Mouse (Mus musculus) Patski (cell line): ENCODE data around the gene Rpl5. TPM values are rescaled to one million over a fixed set of nuclear protein-coding genes. Genes with fewer than 3 reads are reported as not detected.
"Not testable (repeated sequence)": the region's sequence is repeated elsewhere in the genome, so short reads cannot be mapped to it uniquely, and the experiment has no call there.

Experiments used
- ATAC-seq: fragments of 100-300 bp; one replicate; pipeline ENCODE4 v1.8.0; 2021
- CTCF ChIA-PET: fragments of 350-600 bp; sonication (Branson Sonifier 250); formaldehyde crosslinking; loops from one replicate; lab custom pipeline; 2022; ENCODE audit warnings: inconsistent platforms; lab: Charles Lee
- POLR2A ChIA-PET: fragments of 350-600 bp; sonication (Branson Sonifier 250); formaldehyde crosslinking; loops from one replicate; lab custom pipeline; 2022; ENCODE audit warnings: antibody characterized with exemption, inconsistent platforms; lab: Charles Lee
- DNase-seq: peaks from one replicate; pipeline ENCODE4 v3.0.0-alpha.2; 2011; ENCODE audit warnings: low read depth, low spot score
- H3K27me3 ChIP-seq: fragments of 371-371 bp; one replicate; pipeline ENCODE4 v1.5.1; 2021
- CTCF ChIP-seq: fragments of 100-300 bp; IDR thresholded peaks from one replicate; pipeline ENCODE4 v1.5.1; 2021
- in situ Hi-C: fragments of 300-500 bp; cut with MboI; formaldehyde crosslinking; loops from 3 replicates; pipeline ENCODE4 v1.11.1; 2018; ENCODE audit warnings: low pct_unique_long_range_greater_than_20kb, mixed read lengths
- polyA plus RNA-seq: library from polyadenylated mRNA; unstranded; gene quantifications from one replicate; pipeline ENCODE4 v1.2.3, GENCODE M21; 2021

Rpl5 gene
- polyA plus RNA-seq, 1 experiment from 2014 or later, result 68.3 TPM

DNA sequence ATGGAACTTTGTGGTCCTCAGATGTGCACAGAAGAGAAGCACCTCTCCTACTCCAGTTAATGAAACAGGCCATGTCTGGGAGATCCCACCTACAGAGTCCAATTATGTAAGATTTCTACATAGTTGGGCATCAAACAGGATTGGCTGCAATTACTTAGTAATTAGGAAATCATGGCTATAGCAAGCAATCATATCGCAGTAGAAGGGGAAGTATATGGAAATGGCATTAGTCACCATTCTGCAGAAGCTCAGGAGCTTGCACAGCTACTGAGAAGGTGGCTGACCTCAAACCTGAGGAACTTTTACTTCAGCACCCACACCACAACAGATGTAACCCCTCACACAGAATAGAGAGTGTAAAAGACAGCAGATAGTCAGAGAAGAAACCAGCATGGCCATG, 22.5 kb downstream of the Rpl5 start:
- in situ Hi-C loops, result loop anchor here (25.0 kb wide), 1 partner anchor 739 kb away; the partner anchor contains the start of genes Dgkq and Idua
- no peaks in the 10 kb centered on the region for H3K27me3 ChIP-seq
- TF ChIP-seq CTCF, result no peak
- CTCF ChIA-PET, result interaction anchor here (1.0 to 5.0 kb wide), 14 partner anchors 10 to 193 kb away, joined by 3 to 61 read pairs (median 7); partner anchors contain the start of gene Fam69a
- no peak for ATAC-seq
- POLR2A ChIA-PET, result no interaction called here
- no peak for DNase-seq

DNA sequence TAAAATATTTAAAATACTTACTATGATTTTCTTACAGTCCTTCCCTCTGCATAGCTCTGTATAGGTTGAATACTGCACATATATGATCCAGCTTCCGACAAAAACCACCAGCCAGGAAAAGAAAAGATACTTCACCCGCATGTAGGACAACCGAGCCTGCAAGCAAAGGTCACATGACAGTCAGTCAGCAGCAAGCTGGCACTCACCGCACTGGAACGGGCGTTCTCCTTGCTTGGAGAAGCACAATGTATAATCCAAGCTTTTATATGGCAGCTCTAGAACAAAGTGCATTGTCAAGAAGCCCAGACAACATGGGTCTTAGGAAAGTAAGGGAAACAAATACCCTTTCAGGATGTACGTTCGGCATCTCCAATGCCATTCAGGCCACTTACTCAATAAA, 24.3 kb downstream of the Rpl5 start:
- in situ Hi-C loops, result loop anchor here (25.0 kb wide), 1 partner anchor 738 kb away; the partner anchor contains the start of genes Dgkq and Idua

DNA sequence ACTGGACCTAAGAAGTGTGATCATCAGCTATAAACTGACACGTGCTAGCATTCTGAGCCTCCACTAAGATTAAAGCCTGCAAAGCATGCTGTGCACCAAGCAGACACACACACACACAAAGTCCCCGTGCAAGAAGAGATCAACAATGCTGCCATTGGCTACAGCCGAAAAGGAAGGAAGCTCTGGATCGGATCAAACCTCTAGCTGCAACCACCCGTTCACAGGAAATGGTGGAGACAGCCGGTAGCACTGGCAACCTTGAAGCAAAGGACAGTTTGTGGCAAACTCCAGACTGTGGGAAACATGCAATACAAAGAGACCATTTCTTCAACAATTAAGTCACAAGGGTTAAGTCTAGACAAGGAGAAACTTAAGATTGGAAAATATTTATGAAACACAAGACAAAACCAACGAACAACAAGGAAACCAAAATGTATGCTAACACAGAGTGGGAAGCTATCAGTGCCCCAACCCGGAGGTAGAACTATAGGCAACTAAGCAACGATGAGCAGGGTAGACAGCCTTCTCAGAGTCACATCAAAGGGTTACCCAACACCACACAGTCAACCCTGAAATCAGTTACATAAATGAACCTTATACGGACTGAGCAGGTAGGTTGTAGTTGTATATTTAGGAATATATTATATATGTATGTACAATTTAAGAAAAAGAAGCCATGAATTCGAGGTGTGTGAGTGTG, 26.4 kb downstream of the Rpl5 start:
- ATAC-seq, result no peak
- TF ChIP-seq CTCF, result no peak
- ChIA-PET POLR2A (interaction anchor here (0.6 kb wide), 1 partner anchor 196 kb away, joined by 3 read pairs; no protein-coding TSS in a partner anchor), CTCF (interaction anchor here (1.0 to 2.3 kb wide), 3 partner anchors 78 to 154 kb away, joined by 3 to 9 read pairs (median 3); no protein-coding TSS in a partner anchor)
- in situ Hi-C loops, result loop anchor here (5.0 kb wide), 2 partner anchors 61 to 241 kb away; partner anchors contain the start of gene Fam69a
- H3K27me3 ChIP-seq, result no peaks in the 10 kb centered on the region
- no peak for DNase-seq

More for the DNA sequence above, 24.3 kb downstream of the Rpl5 start:
- no peak for ATAC-seq
- ChIA-PET CTCF (interaction anchor here (1.2 to 2.1 kb wide), 3 partner anchors 13 to 80 kb away, joined by 5 to 11 read pairs (median 6); partner anchors contain the start of gene Fam69a), POLR2A (no interaction called here)
- no peak for DNase-seq
- no peaks in the 10 kb centered on the region for H3K27me3 ChIP-seq
- TF ChIP-seq CTCF, result no peak

DNA sequence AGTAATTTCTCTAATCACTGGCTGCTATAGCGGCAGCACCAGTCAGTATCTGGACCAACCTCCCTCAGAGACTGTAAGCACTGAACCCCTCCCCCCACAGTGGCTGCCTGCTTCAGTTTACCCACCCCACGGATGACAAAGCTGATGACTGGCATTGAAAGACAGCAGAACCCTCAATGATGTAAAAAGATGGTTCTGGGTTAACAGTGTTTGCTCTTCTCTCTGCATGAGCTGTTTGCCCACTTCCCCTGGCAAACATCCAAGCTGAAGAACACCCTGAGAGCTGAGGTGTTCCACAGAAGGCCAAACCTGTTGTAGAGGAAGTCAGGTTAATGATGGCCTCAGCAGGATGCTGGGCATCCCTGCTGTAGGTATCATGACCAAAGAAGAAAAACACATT, 32.3 kb downstream of the Rpl5 start:
- DNase-seq (no peak), ATAC-seq (no peak)
- CTCF ChIA-PET, result interaction anchor here (0.8 to 1.6 kb wide), 4 partner anchors 11 to 40 kb away, joined by 3 to 8 read pairs (median 3); no protein-coding TSS in a partner anchor
- H3K27me3 ChIP-seq, result no peaks in the 10 kb centered on the region
- TF ChIP-seq CTCF, result no peak
- in situ Hi-C loops, result no loop called here
- POLR2A ChIA-PET, result no interaction called here

DNA sequence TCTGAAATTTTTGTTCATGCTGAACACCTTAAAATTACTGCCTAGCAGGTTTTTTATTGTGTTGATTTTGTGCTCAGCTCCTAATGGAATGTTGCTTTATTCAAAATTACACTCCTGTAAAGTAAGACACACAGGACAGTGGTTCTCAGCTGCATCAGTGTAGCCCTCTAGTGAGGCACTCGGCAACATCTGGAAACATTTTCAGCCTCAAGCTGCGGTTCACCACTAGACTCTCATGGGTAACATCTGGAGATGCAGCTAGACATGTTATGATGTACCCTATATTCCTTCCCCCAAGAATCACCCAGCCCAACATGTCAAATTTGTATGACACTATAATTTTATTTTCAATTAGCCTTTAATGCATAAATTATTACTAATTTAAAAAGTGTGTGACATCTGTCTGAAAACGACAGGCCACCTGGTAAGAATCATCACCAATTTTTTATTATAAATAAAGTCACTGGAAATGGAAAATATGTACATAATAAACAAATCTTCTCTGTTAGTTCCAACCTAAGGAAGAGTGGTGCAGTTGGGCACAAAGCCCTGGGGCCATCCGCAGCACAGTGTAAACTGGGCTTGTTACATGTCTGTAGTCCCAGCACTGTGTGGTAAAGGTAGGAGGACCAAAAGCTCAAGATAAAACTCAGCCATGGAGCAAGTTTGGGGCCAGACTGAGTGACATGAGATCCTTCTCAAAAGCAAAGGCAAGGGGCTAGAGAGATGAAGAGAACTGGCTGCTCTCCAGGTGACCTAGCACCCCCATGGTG, 33.1 kb downstream of the Rpl5 start:
- POLR2A ChIA-PET, result no interaction called here
- H3K27me3 ChIP-seq, result no peaks in the 10 kb centered on the region
- no peak for TF ChIP-seq CTCF
- DNase-seq (no peak), ATAC-seq (no peak)
- CTCF ChIA-PET, result interaction anchor here (0.8 to 1.6 kb wide), 3 partner anchors 11 to 40 kb away, joined by 3 to 8 read pairs (median 3); no protein-coding TSS in a partner anchor
- in situ Hi-C loops, result no loop called here

DNA sequence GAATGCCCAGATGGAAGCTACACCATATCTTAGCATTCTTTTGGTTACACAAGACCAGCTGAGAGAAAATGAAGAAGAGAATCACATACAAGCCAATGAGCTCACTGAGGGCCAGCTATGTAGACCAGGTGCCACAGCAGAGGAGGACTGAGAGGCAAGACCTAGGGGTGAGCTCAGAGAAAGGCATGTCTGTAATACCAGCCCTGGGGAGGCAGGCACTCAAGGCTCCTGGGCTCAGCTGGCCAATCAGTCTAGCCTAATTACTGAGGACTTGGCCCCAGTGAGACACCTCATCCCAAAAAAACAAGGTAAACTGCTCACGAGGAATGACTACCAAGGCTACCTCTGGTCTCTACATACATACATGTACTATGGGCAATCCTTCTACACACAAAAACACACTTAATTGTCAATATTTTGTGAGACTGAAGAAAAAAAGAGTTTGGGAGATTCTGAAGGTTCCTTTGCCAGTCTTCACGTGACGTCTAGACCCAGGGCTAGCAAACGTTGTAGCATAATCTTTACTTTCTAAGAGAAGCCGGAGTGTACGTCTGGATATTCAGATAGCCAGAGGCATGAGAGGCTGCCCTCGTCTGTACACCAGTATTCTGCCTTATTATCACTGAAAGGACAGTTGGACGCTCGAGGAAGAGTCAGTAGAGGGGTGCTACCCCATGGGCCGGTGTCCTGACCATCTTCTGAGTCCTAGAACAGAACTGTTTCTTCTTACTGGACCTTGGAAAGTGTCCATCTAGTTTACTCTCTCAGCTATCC, 34.7 kb downstream of the Rpl5 start:
- CTCF ChIA-PET, result interaction anchor here (0.6 to 1.3 kb wide), 5 partner anchors 13 to 850 kb away, joined by 3 to 6 read pairs (median 3); no protein-coding TSS in a partner anchor
- POLR2A ChIA-PET, result interaction anchor here (0.6 kb wide), 1 partner anchor 45 kb away, joined by 4 read pairs; no protein-coding TSS in a partner anchor
- TF ChIP-seq CTCF, result no peak
- no peaks in the 10 kb centered on the region for H3K27me3 ChIP-seq
- in situ Hi-C loops, result no loop called here
- DNase-seq (no peak), ATAC-seq (no peak)

DNA sequence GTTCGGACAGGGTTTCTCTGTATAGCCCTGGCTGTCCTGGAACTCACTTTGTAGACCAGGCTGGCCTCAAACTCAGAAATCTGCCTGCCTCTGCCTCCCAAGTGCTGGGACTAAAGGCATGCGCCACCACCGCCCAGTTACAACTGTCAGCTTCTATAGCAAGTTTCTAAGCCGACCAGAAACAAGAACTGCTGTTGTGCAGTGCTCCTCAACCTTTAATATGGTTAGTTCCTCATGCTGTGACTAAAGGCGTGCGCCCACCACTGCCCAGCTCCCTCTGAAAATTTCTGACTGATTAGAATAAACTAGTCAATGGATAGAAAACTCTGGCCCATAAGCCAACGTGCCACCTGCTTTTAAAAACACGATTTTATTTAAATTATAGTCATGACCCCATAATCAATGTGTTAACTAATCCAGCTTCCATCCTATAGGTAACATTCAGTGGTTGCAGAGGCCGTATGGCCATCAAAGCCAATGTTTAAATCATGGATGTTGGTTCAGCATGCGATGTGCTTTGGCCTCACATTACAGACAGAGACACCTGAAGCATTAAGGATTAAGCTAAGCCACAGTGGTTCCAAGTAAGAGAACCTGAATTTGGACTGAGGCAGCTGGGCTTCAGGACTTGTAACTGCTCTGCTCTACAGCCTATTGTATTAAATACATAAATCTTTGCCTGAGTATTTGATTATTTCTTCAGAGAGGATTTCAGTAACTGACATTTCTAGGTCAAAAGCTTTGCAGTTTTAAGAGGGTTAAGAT, 36.5 kb downstream of the Rpl5 start:
- ChIA-PET CTCF (interaction anchor here (1.2 to 2.6 kb wide), 7 partner anchors 9 to 145 kb away, joined by 3 to 11 read pairs (median 3); no protein-coding TSS in a partner anchor), POLR2A (no interaction called here)
- no peak for TF ChIP-seq CTCF
- ATAC-seq (no peak), DNase-seq (no peak)
- in situ Hi-C loops, result no loop called here
- H3K27me3 ChIP-seq, result no peaks in the 10 kb centered on the region

DNA sequence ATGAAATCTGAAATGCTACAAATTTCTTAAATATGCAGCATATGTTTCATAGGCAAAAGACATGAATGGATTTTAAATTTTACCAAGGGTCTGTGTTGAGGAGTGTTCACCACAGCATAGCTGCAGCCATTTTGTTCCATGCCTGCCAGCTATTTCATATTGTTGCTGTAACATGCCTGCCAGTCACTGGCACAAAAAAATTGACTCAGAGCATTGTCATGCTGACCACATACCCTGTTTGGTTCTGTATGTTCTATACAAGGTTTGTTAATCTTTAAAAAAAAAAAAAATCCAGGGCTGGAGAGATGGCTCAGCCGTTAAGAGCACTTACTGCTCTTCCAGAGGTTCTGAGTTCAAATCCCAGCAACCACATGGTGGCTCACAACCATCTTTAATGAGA, 38.2 kb downstream of the Rpl5 start:
- ChIA-PET CTCF (interaction anchor here (1.1 to 2.8 kb wide), 7 partner anchors 9 to 95 kb away, joined by 3 to 11 read pairs (median 5); no protein-coding TSS in a partner anchor), POLR2A (interaction anchor here (0.8 to 1.0 kb wide), 2 partner anchors 10 to 16 kb away, joined by 3 read pairs; no protein-coding TSS in a partner anchor)
- in situ Hi-C loops, H3K27me3 ChIP-seq, DNase-seq: not testable (repeated sequence)
- ATAC-seq, result peak; percentile 47

DNA sequence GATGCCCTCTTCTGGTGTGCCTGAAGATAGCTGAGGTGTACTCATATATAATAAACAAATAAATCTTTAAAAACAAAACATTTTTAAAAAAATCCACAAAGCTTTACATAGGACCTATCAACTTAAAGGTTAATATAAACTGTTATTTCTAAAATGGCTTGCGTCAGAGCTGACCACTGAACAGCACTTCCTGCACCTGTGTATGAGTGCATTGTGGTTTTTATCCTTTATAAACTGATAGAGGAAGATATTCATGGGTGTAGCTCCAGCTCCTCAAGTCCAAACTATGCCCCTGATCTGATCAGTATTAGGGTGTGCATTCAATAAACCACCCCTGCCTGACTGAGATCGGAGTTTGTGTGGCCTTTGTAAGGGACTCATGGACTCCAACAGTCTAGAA, 38.6 kb downstream of the Rpl5 start:
- TF ChIP-seq CTCF, result no peak
- CTCF ChIA-PET, result interaction anchor here (0.7 to 2.8 kb wide), 8 partner anchors 9 to 95 kb away, joined by 3 to 11 read pairs (median 4); no protein-coding TSS in a partner anchor
- ATAC-seq, result no peak

More for the DNA sequence above, 38.6 kb downstream of the Rpl5 start:
- no peak for DNase-seq
- POLR2A ChIA-PET, result interaction anchor here (0.8 to 1.0 kb wide), 2 partner anchors 10 to 16 kb away, joined by 3 read pairs; no protein-coding TSS in a partner anchor
- in situ Hi-C loops, result no loop called here
- H3K27me3 ChIP-seq, result no peaks in the 10 kb centered on the region
